Mouse (Mus musculus) neural tube, embryonic 14.5 days (tissue): ENCODE results near the gene Hsd17b3. TPM values are rescaled to one million over a fixed set of nuclear protein-coding genes. Genes with fewer than 3 reads are reported as not detected.

Experiments
- ATAC-seq: fragments of 200-750 bp; cut with Nextera tagmentation; 2 replicates; pipeline ENCODE4 v1.8.0; 2017; ENCODE audit warnings: low read depth, mild to moderate bottlenecking, moderate TSS enrichment, moderate library complexity
- H3K27ac ChIP-seq: fragments of 300-500 bp; sonication (generic); 2 replicates; pipeline ENCODE4 v1.5.1; 2014; ENCODE audit warnings: low read depth, mild to moderate bottlenecking, control low read depth, low read length, moderate library complexity, mixed read lengths
- H3K27me3 ChIP-seq: fragments of 300-500 bp; sonication (generic); 2 replicates; pipeline ENCODE4 v1.6.1; 2014; ENCODE audit warnings: low read length; ENCODE audit not compliant: control insufficient read depth, insufficient read depth
- H3K36me3 ChIP-seq: fragments of 300-500 bp; sonication (generic); 2 replicates; pipeline ENCODE4 v1.6.1; 2014; ENCODE audit warnings: low read length, mixed read lengths; ENCODE audit not compliant: control insufficient read depth, insufficient read depth
- H3K4me1 ChIP-seq: fragments of 300-500 bp; sonication (generic); 2 replicates; pipeline ENCODE4 v1.6.1; 2014; ENCODE audit warnings: low read length; ENCODE audit not compliant: control insufficient read depth, insufficient read depth
- H3K4me2 ChIP-seq: fragments of 300-500 bp; sonication (generic); 2 replicates; pipeline ENCODE4 v1.6.1; 2014; ENCODE audit warnings: mild to moderate bottlenecking, low read depth, low read length, control low read depth
- H3K4me3 ChIP-seq: fragments of 300-500 bp; sonication (generic); 2 replicates; pipeline ENCODE4 v1.5.1; 2014; ENCODE audit warnings: low read depth, low read length, control low read depth, mixed read lengths
- H3K9ac ChIP-seq: fragments of 300-500 bp; sonication (generic); replicated peaks from 2 replicates; pipeline ENCODE4 v1.6.1; 2014; ENCODE audit warnings: low read depth, mild to moderate bottlenecking, control low read depth, low read length, mixed read lengths
- H3K9me3 ChIP-seq: fragments of 300-500 bp; sonication (generic); 2 replicates; pipeline ENCODE4 v1.6.1; 2016; ENCODE audit warnings: low read length; ENCODE audit not compliant: control insufficient read depth
- WGBS: fragments of 180-500 bp; shearing (Covaris S2); extraction: QIAGEN DNeasy Blood & Tissue Kit; methylation state at CpG from one replicate; pipeline ENCODE4 v1.1.7; 2014; 5-methylcytosine and 5-hydroxymethylcytosine counted together
- polyA plus RNA-seq: library from polyadenylated mRNA; unstranded; fragments of >200 nt; fragmentation: Nextera tagmentation; extraction: Ambion mirVana; gene quantifications from 2 replicates; pipeline ENCODE4 v1.2.1, GENCODE M21; 2014

Gene Hsd17b3
- polyA plus RNA-seq, 1 experiment from 2014 or later = not detected

DNA sequence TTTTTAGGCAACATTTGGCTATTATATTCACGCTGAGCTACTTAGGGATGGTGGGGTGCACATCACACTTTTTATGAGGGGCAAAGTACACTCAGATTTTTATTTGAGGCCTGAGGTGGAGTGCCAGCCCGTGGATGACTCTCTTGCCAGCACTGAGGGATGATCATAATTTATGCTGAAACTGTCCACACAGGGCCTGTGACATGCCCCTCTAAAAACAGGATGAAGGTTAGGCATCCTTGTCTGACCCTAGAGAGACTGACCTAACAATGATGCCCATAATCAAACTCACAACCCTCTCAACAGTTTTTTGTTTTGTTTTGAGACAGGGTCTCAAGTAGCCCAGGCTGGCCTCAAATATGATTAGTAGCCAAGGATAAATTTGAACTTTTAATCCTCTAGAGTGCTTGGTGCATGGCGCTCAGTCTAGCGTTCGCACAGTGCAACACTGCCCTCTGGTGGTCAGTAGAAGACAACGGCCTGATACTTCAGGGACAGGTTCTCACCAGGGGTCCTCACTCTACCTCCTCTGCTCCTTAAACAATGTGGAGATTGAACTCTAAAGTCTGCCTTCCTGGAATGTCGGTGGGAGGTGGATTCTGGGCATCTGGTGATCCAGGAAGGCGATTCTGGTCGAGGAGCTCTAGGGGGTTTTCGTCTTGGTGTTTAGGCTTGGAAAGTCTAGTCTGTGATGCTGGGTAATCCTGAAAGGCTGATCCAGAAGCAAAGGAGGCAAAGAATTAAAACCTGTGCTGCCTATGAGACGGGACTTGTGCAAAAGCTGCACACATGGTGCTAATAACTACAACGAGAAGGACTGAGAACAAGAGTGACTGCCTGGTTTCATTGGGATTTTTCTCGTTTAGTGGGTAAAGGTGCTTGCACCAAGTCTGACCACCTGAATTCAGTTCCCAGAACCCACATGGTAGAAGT, 52.7 kb downstream of the Hsd17b3 start:
- Histone ChIP-seq H3K9me3 (no peaks in the 10 kb centered on the region), H3K27me3 (no peaks in the 10 kb centered on the region), H3K4me1 (no peaks in the 10 kb centered on the region), H3K27ac (no peak overlapping the region), H3K4me2 (no peak overlapping the region), H3K36me3 (no peaks in the 10 kb centered on the region), H3K9ac (no peak overlapping the region), H3K4me3 (no peak overlapping the region)
- 26% methylated on average over 13 of the region's 13 CpGs for WGBS
- ATAC-seq = peak; percentile 84

DNA sequence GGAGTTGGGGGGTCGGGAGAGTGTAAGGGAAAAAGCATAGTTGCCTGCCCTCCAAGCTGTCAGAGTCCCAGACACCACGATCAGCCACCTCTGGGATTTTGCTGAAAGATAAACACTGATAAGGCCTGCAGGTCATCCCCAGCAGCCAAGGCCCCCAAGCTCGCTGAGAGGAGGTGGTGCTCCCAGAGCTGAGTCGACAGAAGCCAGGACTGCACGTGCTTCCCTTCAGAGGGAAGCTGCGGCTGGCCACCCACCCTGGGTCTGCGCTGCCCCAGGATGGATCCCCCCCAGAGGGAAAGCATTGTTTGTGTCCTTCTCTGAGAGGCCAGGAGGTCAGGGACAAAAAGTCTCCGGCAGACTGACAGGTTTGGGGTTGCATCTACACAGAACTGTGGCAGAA, 54.0 kb downstream of the Hsd17b3 start:
- no peak overlapping the region for H3K27ac ChIP-seq
- WGBS = 22% methylated on average over 8 of the region's 8 CpGs
- H3K4me3 ChIP-seq = no peak overlapping the region
- ATAC-seq = no peak
- H3K4me1 ChIP-seq = no peaks in the 10 kb centered on the region
- H3K4me2 ChIP-seq = no peak overlapping the region
- H3K9ac ChIP-seq = no peak overlapping the region
- no peaks in the 10 kb centered on the region for H3K27me3 ChIP-seq
- H3K9me3 ChIP-seq = no peaks in the 10 kb centered on the region
- H3K36me3 ChIP-seq = no peaks in the 10 kb centered on the region

DNA sequence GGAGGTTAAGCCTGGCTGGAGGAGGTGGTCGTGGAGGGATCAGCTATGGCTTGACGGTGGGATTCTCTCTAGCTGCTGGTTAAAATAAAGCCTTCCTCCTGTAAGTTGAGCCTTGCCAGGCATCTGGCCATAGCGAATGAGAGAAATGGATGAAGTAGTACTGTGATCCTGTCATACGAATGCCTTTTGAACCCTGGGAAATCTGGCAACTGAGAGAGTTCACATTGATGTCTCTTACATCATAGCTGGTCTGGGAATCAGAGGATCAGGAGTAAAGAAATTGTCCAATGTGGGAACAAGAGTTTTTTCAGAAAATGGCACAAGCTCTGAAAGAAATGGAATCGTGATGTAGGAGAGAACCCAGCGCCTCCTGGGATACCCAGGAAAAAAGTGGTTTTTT, 55.1 kb downstream of the Hsd17b3 start:
- H3K4me3 ChIP-seq = no peak overlapping the region
- no peaks in the 10 kb centered on the region for H3K9me3 ChIP-seq
- no peak for ATAC-seq
- H3K36me3 ChIP-seq = no peaks in the 10 kb centered on the region
- H3K27me3 ChIP-seq = no peaks in the 10 kb centered on the region
- H3K27ac ChIP-seq = no peak overlapping the region
- 93% methylated on average over 6 of the region's 6 CpGs for WGBS
- no peak overlapping the region for H3K4me2 ChIP-seq
- H3K9ac ChIP-seq = no peak overlapping the region
- H3K4me1 ChIP-seq = no peaks in the 10 kb centered on the region

DNA sequence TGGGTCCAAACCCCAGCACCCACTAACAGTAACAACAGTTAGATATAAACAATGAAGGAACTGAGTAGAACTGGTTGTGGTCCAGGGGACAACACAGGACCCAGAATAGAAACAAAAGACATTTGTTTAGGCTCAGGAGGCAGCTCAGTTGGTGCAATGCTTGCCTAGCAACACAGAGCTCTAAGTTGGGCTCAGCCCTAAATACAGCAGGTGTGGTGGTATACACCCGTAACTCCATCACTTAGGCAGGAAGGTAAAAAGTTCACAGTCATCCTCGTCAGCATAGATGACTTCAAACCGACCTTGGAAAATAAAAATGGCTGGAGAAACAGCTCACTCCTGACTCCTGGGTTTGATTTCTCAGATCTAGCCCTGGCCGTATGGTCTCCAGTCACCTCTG, 55.8 kb downstream of the Hsd17b3 start:
- Histone ChIP-seq H3K27me3 (no peaks in the 10 kb centered on the region), H3K4me2 (no peak overlapping the region), H3K4me1 (no peaks in the 10 kb centered on the region), H3K27ac (no peak overlapping the region), H3K4me3 (no peak overlapping the region), H3K9me3 (no peaks in the 10 kb centered on the region), H3K9ac (no peak overlapping the region), H3K36me3 (no peaks in the 10 kb centered on the region)
- 81% methylated on average over 4 of the region's 4 CpGs for WGBS
- ATAC-seq = no peak

DNA sequence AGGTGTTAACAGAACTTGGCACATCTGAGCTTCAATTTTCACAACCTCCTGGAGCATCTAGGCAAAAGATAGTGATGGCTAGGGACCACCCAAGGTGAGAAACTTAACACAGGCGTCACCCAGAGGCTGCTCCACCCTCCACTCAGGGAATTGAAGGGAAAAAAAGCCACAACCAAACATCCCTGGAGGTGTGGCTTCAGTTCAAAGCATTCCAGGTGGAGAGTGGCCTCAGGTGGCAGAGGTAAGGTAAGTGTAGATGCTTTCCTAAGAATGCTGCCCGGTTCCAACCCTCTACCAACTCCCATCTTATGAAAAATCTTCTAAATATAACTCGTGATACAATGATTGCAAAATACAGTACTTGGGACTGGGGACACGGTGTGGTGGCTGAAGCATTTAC, 57.8 kb downstream of the Hsd17b3 start:
- Histone ChIP-seq H3K4me1 (no peaks in the 10 kb centered on the region), H3K36me3 (no peaks in the 10 kb centered on the region), H3K27ac (no peak overlapping the region), H3K9me3 (no peaks in the 10 kb centered on the region), H3K27me3 (no peaks in the 10 kb centered on the region), H3K9ac (no peak overlapping the region), H3K4me2 (no peak overlapping the region), H3K4me3 (no peak overlapping the region)
- WGBS = 82% methylated on average over 4 of the region's 4 CpGs
- ATAC-seq = no peak

DNA sequence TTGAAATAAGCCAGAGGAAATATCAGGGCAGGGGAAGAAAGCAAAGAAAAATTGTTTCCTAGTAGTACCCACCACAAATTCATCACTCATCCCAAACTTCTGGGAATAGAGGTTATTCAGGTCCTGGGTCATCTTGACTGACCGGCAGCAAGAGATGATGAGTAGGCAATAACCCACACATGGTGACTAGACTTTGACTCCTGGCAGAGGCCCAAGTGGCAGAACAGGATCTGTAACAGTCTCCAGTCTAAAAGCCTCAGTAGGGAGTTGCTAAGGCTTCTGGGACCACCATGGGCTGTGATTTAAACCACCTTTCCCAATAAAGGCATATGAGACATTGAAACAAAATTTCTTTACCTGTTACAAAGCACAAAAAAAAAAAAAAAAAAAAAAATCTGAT, 58.2 kb downstream of the Hsd17b3 start:
- H3K36me3 ChIP-seq = no peaks in the 10 kb centered on the region

DNA sequence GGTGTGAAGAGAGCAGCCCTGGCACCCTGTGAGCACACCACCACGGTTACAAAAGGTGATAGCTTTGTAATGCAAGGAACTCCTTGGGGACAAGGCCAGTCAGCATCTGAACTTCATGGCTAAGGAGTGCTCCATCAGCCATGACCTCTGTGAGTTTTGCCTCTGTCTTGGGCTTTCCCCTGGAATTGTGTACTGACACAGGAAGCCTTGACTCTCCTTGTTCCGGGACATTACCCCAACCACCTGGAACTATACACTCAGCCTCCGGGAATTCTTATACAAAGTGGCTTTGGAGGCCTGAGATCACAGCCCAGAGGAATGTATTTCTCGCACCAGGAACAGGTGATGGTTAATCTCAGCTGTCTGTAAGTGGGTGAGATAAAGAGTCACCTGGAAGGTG, 64.2 kb downstream of the Hsd17b3 start:
- no peaks in the 10 kb centered on the region for H3K9me3 ChIP-seq
- 84% methylated on average over 4 of the region's 4 CpGs for WGBS
- H3K27me3 ChIP-seq = no peaks in the 10 kb centered on the region
- no peak overlapping the region for H3K9ac ChIP-seq
- no peak for ATAC-seq
- H3K27ac ChIP-seq = no peak overlapping the region
- no peak overlapping the region for H3K4me2 ChIP-seq
- H3K4me3 ChIP-seq = no peak overlapping the region
- no peaks in the 10 kb centered on the region for H3K36me3 ChIP-seq
- peaks cover 9% of the 10 kb centered on the region for H3K4me1 ChIP-seq

More for the DNA sequence above, 58.2 kb downstream of the Hsd17b3 start:
- Histone ChIP-seq H3K4me1 (no peaks in the 10 kb centered on the region), H3K4me3 (no peak overlapping the region), H3K27me3 (no peaks in the 10 kb centered on the region), H3K9me3 (no peaks in the 10 kb centered on the region), H3K9ac (no peak overlapping the region), H3K4me2 (no peak overlapping the region), H3K27ac (no peak overlapping the region)
- ATAC-seq = no peak
- WGBS = 55% methylated on average over 1 of the region's 1 CpGs

DNA sequence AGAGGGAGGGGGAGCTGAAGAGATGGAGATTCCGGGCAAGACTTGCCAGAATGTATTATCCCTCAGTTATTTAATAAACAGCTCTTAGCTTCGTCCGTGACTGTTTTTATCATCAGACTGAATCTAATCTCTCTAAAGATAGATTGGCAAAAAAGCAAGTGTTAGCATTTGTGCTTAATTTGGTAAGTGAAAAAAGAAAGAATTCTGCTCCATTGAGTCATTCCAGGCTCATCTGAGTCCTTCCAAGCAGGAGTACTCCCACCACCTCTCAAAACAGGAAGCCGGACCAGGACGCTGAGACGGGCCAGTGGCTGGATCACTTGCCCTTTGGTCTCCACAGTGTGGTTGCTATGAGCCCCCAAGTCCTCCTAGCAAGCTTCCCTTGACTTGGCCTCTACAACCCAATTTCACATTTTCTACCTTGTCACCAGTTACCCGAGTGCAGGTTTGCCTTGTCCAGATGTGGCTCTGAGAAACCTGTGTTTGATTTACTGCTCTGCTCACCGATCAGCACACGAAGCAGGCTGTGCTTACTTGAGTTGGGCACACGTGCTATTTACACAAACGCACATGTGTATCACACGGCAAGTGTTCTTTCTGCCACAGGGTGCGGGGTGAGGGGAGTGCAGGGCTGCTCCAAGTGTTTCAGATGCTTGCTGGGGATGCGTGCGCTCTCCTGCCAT, 66.1 kb downstream of the Hsd17b3 start:
- no peak overlapping the region for H3K9ac ChIP-seq
- no peak overlapping the region for H3K27ac ChIP-seq
- no peaks in the 10 kb centered on the region for H3K27me3 ChIP-seq
- H3K36me3 ChIP-seq = no peaks in the 10 kb centered on the region
- no peaks in the 10 kb centered on the region for H3K9me3 ChIP-seq
- H3K4me3 ChIP-seq = no peak overlapping the region
- 83% methylated on average over 15 of the region's 15 CpGs for WGBS
- no peak overlapping the region for H3K4me2 ChIP-seq
- H3K4me1 ChIP-seq = peaks cover 9% of the 10 kb centered on the region
- no peak for ATAC-seq

DNA sequence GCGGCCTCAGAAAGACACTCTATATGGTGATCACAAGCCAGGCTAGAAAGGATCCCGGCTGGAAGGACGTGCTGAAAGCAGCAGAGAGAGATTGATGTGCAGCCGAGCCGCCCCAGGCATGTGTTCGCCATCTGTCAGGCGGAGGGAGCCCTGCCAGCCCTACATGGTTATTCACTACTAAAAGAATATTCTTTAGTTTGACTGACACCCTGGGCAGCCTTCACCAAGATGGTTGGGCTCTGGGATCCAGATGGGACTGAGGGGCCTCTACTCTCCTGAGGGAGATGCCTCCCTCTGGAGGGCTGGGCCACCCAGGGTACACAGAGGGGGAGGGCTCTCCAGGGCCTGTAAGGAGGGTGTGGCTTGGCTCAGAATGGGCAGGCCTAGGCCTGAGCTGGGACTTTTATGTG, 68.1 kb downstream of the Hsd17b3 start:
- ATAC-seq = peak; percentile 94
- no peak overlapping the region for H3K4me2 ChIP-seq
- H3K36me3 ChIP-seq = no peaks in the 10 kb centered on the region
- H3K27me3 ChIP-seq = no peaks in the 10 kb centered on the region
- H3K4me3 ChIP-seq = no peak overlapping the region
- H3K27ac ChIP-seq = peak overlapping the region; percentile 22; the same call in 1 of the 2 replicates
- H3K9me3 ChIP-seq = no peaks in the 10 kb centered on the region
- WGBS = 7% methylated on average over 7 of the region's 7 CpGs
- H3K4me1 ChIP-seq = peaks cover 9% of the 10 kb centered on the region
- H3K9ac ChIP-seq = no peak overlapping the region
